Comparison of ENCODE assay signal across 8 mouse cellular contexts in genomic region chr6:3424613-3425277, GRCm38 (mm10). TPM values are rescaled to one million over a fixed set of nuclear protein-coding genes. Genes with fewer than 3 reads are reported as not detected.
DNase-seq lines count a peak whose midpoint lies in the region; ATAC-seq and TF ChIP-seq lines count a peak whose summit lies in the region.
"Not testable (repeated sequence)": the region's sequence is repeated elsewhere in the genome, so short reads cannot be mapped to it uniquely, and the experiment has no call there.

No protein-coding gene starts in this region.

- H3K4me2 ChIP-seq in liver, embryonic 12.5 days = not testable (repeated sequence)

- 0 out of 2 replicates have a peak, but pooled peaks have one; percentile 37 for ATAC-seq in liver, embryonic 12.5 days

- 6% methylated on average over 1 of the region's 4 CpGs for WGBS in kidney, adult 2 months
- WGBS in liver, embryonic 12.5 days (ENCODE audit: insufficient replicate concordance) = 14% methylated on average over 1 of the region's 4 CpGs
- 7% methylated on average over 1 of the region's 4 CpGs for WGBS in spleen, adult 2 months

- DNase-seq in 3134 (ENCODE audit: extremely low read depth, insufficient read length, low spot score) = peak; percentile 67
- DNase-seq in adrenal gland, adult 2 months = peak; percentile 39
- DNase-seq in gastrocnemius, postnatal 14 days = peak; percentile 55
- DNase-seq in heart, postnatal 10 days = peak; percentile 50 to 61
- peak; percentile 87 for DNase-seq in kidney, adult 2 months
- DNase-seq in lung, postnatal 14 days = peak; percentile 68
- peak in 1 of 2 experiments; percentile 17 for DNase-seq in spleen, adult 2 months (ENCODE audit: low read depth in 1 of 2, low spot score in 2 of 2)

- H3K4me3 ChIP-seq in kidney, adult 2 months (ENCODE audit: insufficient read depth, low read depth, low read length); liver, embryonic 12.5 days; spleen, adult 2 months (ENCODE audit: extremely low read depth, insufficient read depth, insufficient read length): not testable (repeated sequence)

- H3K36me3 ChIP-seq in kidney, adult 2 months (ENCODE audit: control insufficient read depth, insufficient read depth, low read length); liver, embryonic 12.5 days; spleen, adult 2 months (ENCODE audit: control insufficient read depth, insufficient read depth, low read length): not testable (repeated sequence)

- not testable (repeated sequence) for H3K9ac ChIP-seq in liver, embryonic 12.5 days

- intact Hi-C loops in gastrocnemius, postnatal 14 days (cut with DNase I; ENCODE audit: low total_unique reads); heart, postnatal 10 days (cut with DNase I): not testable (repeated sequence)

- TF ChIP-seq POLR2A in kidney, adult 2 months (IDR thresholded peaks at IDR 0.05; ENCODE audit: low read depth, low read length); spleen, adult 2 months (IDR thresholded peaks at IDR 0.05; ENCODE audit: low read depth, low read length): not testable (repeated sequence)

- H3K4me1 ChIP-seq in kidney, adult 2 months (ENCODE audit: control insufficient read depth, insufficient read depth, low read length); liver, embryonic 12.5 days; spleen, adult 2 months (ENCODE audit: control insufficient read depth, insufficient read depth, insufficient read length): not testable (repeated sequence)

- not testable (repeated sequence) for H3K27me3 ChIP-seq in kidney, adult 2 months (replicated peaks; ENCODE audit: control insufficient read depth, insufficient read depth, low read length); liver, embryonic 12.5 days (replicated peaks); spleen, adult 2 months (ENCODE audit: control insufficient read depth, insufficient read depth, low read length)

- not testable (repeated sequence) for TF ChIP-seq CTCF in kidney, adult 2 months (conservative IDR thresholded peaks at IDR 0.05; ENCODE audit: insufficient read depth, insufficient read length, low read depth, low read length); spleen, adult 2 months (IDR thresholded peaks at IDR 0.05; ENCODE audit: extremely low read depth, insufficient read depth, insufficient read length, insufficient replicate concordance)

- H3K9me3 ChIP-seq in liver, embryonic 12.5 days (replicated peaks) = not testable (repeated sequence)

- peak overlapping the region; percentile 50; the same call in 1 of the 2 replicates for H3K27ac ChIP-seq in kidney, adult 2 months (ENCODE audit: insufficient read depth, low read depth, low read length)
- not testable (repeated sequence) for H3K27ac ChIP-seq in liver, embryonic 12.5 days
- 0 out of 2 replicates have a peak overlapping the region, but pooled peaks have one; percentile 29 for H3K27ac ChIP-seq in spleen, adult 2 months (ENCODE audit: insufficient read depth, low read length)

RNA-seq across cellular contexts. Expression of gene Samd9l, which starts 25.4 kb away (rescaled TPM):
- total RNA-seq in adrenal gland, adult 2 months (2021) = 1 to 10 TPM; 8.4 to 8.9 TPM
- polyA plus RNA-seq in adrenal gland, adult 2 months (2012; rRNA removed) = 0.04 and 0.17 TPM in 2 replicates
- total RNA-seq in gastrocnemius, postnatal 14 days (2021) = 1 to 10 TPM; 6.0 to 6.3 TPM
- total RNA-seq in heart, postnatal 10 days (2021) = 10 to 100 TPM; 11.2 to 12.3 TPM
- 8.5 and 12.6 TPM in 2 replicates for polyA plus RNA-seq in kidney, adult 2 months (2012; rRNA removed)
- 2.7 and 2.8 TPM in 2 replicates for polyA plus RNA-seq in liver, embryonic 12.5 days (2016; fragmentation: Nextera tagmentation; extraction: Ambion mirVana)
- polyA plus RNA-seq in spleen, adult 2 months (2012; rRNA removed) = 3.5 TPM in 2 replicates
